Mouse (Mus musculus) left cerebral cortex, postnatal 14 days (tissue): Measurements from ENCODE around the gene Lrrc59. TPM values are rescaled to one million over a fixed set of nuclear protein-coding genes. Genes with fewer than 3 reads are reported as not detected.
A peak's percentile ranks its signal among the peaks of the same experiment; 100 is the strongest.

Source experiments
- DNase-seq, 2 experiments: peaks; one replicate each; pipeline ENCODE4 v3.0.0; 2021 to 2022; ENCODE audit warnings: low spot score in 2 of 2, mixed read lengths in 1 of 2
- intact Hi-C: fragments of 180-260 bp; cut with DNase I; formaldehyde crosslinking; loops from one replicate; pipeline ENCODE4 v1.15.1; 2025
- long read RNA-seq, 2 experiments: library from polyadenylated mRNA; stranded (forward); transcript quantifications; one replicate each; pipeline ENCODE4 v2.0.0; 2021
- total RNA-seq, 2 experiments: library from RNA; stranded (reverse); gene quantifications; 2 replicates each; pipeline ENCODE4 v1.2.3; 2021

The Lrrc59 gene
- 10 to 100 TPM; 83.8 to 84.9 TPM for total RNA-seq
- long read RNA-seq, experiment 1, transcript Lrrc59-201 (7 exons, 2,837 nt) = major isoform, 243 of 262 reads
- long read RNA-seq, experiment 1, partial matches to known transcripts = 9 of 262 reads
- long read RNA-seq, experiment 1, other reads (novel, unspliced or antisense) = 10 of 262 reads
- long read RNA-seq, experiment 2, transcript Lrrc59-201 (7 exons, 2,837 nt) = major isoform, 233 of 247 reads
- long read RNA-seq, experiment 2, partial matches to known transcripts = 8 of 247 reads
- long read RNA-seq, experiment 2, other reads (novel, unspliced or antisense) = 6 of 247 reads

- intact Hi-C loops = no loop called here
- DNase-seq = peak; percentile 93 to 97
These were observed at the start of gene Lrrc59 for GRCm38 (mm10) chr11:94629199-94629883. TSS of gene Lrrc59 (plus strand) at chr11:94629767.

GRCm38 (mm10) chr11:94580111-94580740, 49.3 kb upstream of the Lrrc59 start:
- intact Hi-C loops = no loop called here
- DNase-seq = no peak

GRCm38 (mm10) chr11:94585091-94585490, 44.5 kb upstream of the Lrrc59 start:
- intact Hi-C loops = no loop called here
- no peak for DNase-seq

- DNase-seq = no peak
- intact Hi-C loops = no loop called here
These were observed 42.1 kb upstream of the Lrrc59 start for GRCm38 (mm10) chr11:94587511-94587910.

GRCm38 (mm10) chr11:94596311-94596852, 33.2 kb upstream of the Lrrc59 start:
- intact Hi-C loops = no loop called here
- no peak for DNase-seq

GRCm38 (mm10) chr11:94597319-94597718, 32.2 kb upstream of the Lrrc59 start:
- no peak for DNase-seq

GRCm38 (mm10) chr11:94598437-94599120, 31.0 kb upstream of the Lrrc59 start:
- no peak for DNase-seq
- intact Hi-C loops = no loop called here

More at GRCm38 (mm10) chr11:94597319-94597718, 32.2 kb upstream of the Lrrc59 start:
- intact Hi-C loops = no loop called here

GRCm38 (mm10) chr11:94600447-94600846, 29.1 kb upstream of the Lrrc59 start:
- DNase-seq = no peak
- intact Hi-C loops = no loop called here

GRCm38 (mm10) chr11:94601321-94602281, 28.0 kb upstream of the Lrrc59 start, which contains the start of gene Acsf2:
TSS of gene Acsf2 (minus strand) at chr11:94601871.
- intact Hi-C loops = no loop called here
- peak; percentile 22 for DNase-seq

- intact Hi-C loops = no loop called here
- no peak for DNase-seq
These were observed 27.1 kb upstream of the Lrrc59 start for GRCm38 (mm10) chr11:94602356-94602955.

- no peak for DNase-seq
- intact Hi-C loops = no loop called here
These were observed 18.5 kb upstream of the Lrrc59 start for GRCm38 (mm10) chr11:94610744-94611740.

- DNase-seq = no peak
- intact Hi-C loops = no loop called here
These were observed 15.0 kb upstream of the Lrrc59 start for GRCm38 (mm10) chr11:94614603-94615002.

- DNase-seq = no peak
- intact Hi-C loops = no loop called here
These were observed 14.1 kb upstream of the Lrrc59 start for GRCm38 (mm10) chr11:94615494-94615893.

- intact Hi-C loops = no loop called here
These were observed 11.9 kb upstream of the Lrrc59 start for GRCm38 (mm10) chr11:94617646-94618045.

GRCm38 (mm10) chr11:94620766-94621457, 8.7 kb upstream of the Lrrc59 start:
- no peak for DNase-seq
- intact Hi-C loops = no loop called here

More at GRCm38 (mm10) chr11:94617646-94618045, 11.9 kb upstream of the Lrrc59 start:
- DNase-seq = no peak

- DNase-seq = no peak
- intact Hi-C loops = no loop called here
These were observed 8.1 kb upstream of the Lrrc59 start for GRCm38 (mm10) chr11:94621458-94621852.
